Mouse (Mus musculus) cerebellum, adult 2 months (tissue): Measurements from ENCODE around the gene Mdm2. TPM values are rescaled to one million over a fixed set of nuclear protein-coding genes. Genes with fewer than 3 reads are reported as not detected.

Source experiments
- DNase-seq, 2 experiments: peaks; one replicate each; pipeline ENCODE4 v3.0.0; 2021
- H3K27ac ChIP-seq: fragments of 200-500 bp; 2 replicates; pipeline ENCODE4 v1.5.1; 2012; ENCODE audit warnings: low read length, control low read depth, inconsistent platforms; ENCODE audit not compliant: insufficient read depth
- H3K27me3 ChIP-seq: fragments of 200-500 bp; 2 replicates; pipeline ENCODE4 v1.6.1; 2012; ENCODE audit warnings: inconsistent platforms, mild to moderate bottlenecking, low read length, moderate library complexity; ENCODE audit not compliant: control insufficient read depth, insufficient read depth
- H3K4me1 ChIP-seq: fragments of 200-500 bp; 2 replicates; pipeline ENCODE4 v1.6.1; 2011; ENCODE audit warnings: low read length; ENCODE audit not compliant: control insufficient read depth, insufficient read depth
- H3K4me3 ChIP-seq: fragments of 200-500 bp; replicated peaks from 2 replicates; pipeline ENCODE3; 2011; ENCODE audit warnings: mild to moderate bottlenecking, low read depth, low read length, control low read depth; ENCODE audit not compliant: insufficient read depth
- CTCF ChIP-seq: fragments of 200-500 bp; IDR thresholded peaks from 2 replicates; pipeline ENCODE4 v1.5.1; 2011; ENCODE audit warnings: low read depth, mild to moderate bottlenecking, control low read depth, low read length, moderate library complexity, borderline replicate concordance; ENCODE audit not compliant: insufficient read depth
- POLR2A ChIP-seq: fragments of 200-500 bp; IDR thresholded peaks from 2 replicates; pipeline ENCODE4 v1.6.1; 2011; ENCODE audit warnings: low read length, control low read depth, borderline replicate concordance; ENCODE audit not compliant: insufficient read depth
- WGBS: fragments of 180-500 bp; shearing (Covaris S2); methylation state at CpG from one replicate; pipeline ENCODE4 v1.1.7; 2018; 5-methylcytosine and 5-hydroxymethylcytosine counted together
- polyA plus RNA-seq: library from polyadenylated mRNA; depleted of rRNA; stranded (reverse); fragments of >200 nt; gene quantifications from 2 replicates; pipeline ENCODE4 v1.2.3, GENCODE M21; 2012

Gene Mdm2
- polyA plus RNA-seq, 1 experiment = 67.6 TPM

DNA sequence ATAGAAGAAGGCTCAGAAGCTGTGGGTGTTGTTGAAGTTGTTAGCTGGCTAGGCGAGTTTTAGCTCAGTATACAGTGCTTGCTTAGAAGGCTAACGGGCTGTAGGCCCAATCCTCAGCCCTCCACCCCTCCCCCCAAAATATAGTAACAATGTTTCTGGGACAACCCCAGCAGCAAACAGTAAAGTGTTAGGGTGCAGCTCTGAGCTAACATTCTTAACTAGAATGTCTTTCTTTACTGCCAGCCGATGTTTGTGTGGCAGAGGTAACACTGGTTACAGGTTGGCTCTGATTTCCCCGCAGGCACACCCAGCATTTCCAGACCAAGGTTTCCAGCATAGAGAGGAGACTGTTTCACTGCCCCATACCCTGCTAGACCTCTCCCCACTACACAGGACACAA lies 33.4 kb upstream of the Mdm2 start:
- Histone ChIP-seq H3K4me3 (no peak overlapping the region), H3K27me3 (no peaks in the 10 kb centered on the region), H3K27ac (no peak overlapping the region), H3K4me1 (peaks cover 6% of the 10 kb centered on the region)
- no peak for DNase-seq
- WGBS = 71% methylated on average over 4 of the region's 4 CpGs
- TF ChIP-seq POLR2A (no peak), CTCF (no peak)

DNA sequence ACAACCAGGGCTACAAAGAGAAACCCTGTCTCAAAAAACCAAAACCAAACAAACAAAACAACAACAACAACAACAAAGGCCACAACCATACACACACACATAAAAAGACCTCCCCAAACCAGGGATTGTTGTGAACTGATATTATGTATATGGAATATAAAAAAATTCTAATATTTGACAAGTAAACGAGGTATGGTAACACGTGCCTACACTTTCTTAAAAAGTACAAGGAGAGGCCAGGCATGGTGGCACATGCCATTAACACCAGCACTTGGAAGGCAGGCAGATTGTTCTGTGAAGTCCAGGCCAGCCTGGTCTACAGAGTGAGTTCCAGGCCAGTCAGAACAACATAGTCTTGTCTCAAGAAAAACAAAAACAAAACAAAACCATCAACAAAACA lies 32.6 kb upstream of the Mdm2 start:
- TF ChIP-seq CTCF (no peak), POLR2A (no peak)
- no peaks in the 10 kb centered on the region for H3K27me3 ChIP-seq
- no peak for DNase-seq
- H3K27ac ChIP-seq = no peak overlapping the region
- no peak overlapping the region for H3K4me3 ChIP-seq
- H3K4me1 ChIP-seq = peaks cover 6% of the 10 kb centered on the region
- WGBS = 82% methylated on average over 2 of the region's 2 CpGs

DNA sequence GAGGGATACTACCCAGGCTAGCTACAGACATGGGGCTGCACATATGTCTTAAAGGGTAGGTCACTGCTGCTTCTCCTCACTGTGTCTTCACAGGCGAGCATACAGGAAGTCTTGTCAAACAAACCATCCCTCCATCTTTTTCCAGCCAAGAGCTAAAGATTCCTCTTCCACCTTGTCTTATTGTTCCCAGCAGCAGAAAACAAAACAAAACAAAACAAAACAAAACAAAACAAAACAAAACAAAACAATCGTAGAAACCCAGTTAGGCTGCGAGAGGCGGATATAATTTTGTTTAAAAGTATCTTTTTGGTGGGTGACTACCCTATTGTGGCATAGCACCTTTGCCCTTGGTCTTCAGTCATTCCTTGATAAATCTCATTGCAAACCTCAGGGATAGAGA lies 32.1 kb upstream of the Mdm2 start:
- DNase-seq = no peak
- no peak overlapping the region for H3K4me3 ChIP-seq
- WGBS = 92% methylated on average over 4 of the region's 4 CpGs
- H3K4me1 ChIP-seq = peaks cover 6% of the 10 kb centered on the region
- TF ChIP-seq CTCF (no peak), POLR2A (no peak)
- no peaks in the 10 kb centered on the region for H3K27me3 ChIP-seq
- no peak overlapping the region for H3K27ac ChIP-seq

DNA sequence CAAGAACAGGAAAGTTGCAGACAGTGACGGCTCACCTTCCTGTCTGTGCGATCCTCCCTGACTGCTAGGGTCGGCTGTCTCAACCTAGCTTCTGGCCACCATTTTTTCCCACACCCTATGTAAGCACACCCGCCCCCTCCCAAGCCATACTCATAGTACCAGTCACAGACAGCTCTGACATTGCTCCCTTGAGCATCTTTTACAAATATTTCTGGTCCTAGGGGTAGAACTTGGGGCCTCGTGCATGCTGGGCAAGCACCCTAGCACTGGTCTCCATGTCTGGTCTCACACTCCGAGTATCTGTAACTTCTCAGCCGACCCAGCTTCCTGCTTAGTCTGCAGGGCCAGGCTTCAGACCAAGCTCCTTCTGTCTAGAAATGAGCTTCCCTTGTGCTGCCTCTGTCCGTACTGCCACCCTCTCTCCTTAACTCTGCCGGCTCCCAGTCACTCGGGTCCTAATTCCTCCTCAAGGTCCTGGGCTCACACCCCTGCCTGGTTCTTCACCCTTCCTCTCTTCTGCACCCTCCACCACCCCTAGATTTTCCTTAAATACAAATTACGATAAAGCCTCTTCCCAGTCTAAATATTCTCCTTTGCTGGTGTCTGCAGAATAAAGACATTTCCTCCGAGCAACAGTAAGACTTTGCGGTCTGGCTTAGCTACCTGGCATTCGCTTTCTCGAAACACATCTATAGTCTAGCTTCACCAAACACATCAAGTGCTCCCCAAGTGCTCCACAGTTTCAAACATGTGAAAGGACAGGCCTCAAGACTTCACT lies 31.3 kb upstream of the Mdm2 start:
- Histone ChIP-seq H3K27me3 (no peaks in the 10 kb centered on the region), H3K4me1 (peaks cover 6% of the 10 kb centered on the region), H3K4me3 (no peak overlapping the region), H3K27ac (no peak overlapping the region)
- WGBS = 88% methylated on average over 15 of the region's 15 CpGs
- DNase-seq = no peak
- TF ChIP-seq POLR2A = no peak
- TF ChIP-seq CTCF = no peak

DNA sequence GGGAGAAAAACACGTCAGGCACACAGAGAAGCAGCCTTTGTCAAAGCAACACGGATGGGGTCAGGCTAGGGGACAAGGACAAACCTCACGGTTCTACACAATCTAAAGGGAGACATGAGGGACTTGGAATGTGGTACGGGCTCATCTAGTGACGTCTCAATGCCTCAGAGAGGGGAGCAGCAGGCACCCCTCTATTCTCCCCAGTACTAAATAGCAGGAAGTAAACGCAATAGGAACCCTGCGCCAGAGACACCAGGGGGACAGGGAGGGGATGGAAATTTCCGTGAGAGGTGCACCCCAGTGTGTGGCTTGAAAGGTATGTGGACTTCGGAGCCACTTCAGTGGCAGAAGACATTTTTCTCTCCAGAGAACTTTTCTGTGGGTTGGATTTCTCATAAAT lies 30.4 kb upstream of the Mdm2 start:
- Histone ChIP-seq H3K4me3 (no peak overlapping the region), H3K4me1 (peaks cover 6% of the 10 kb centered on the region), H3K27me3 (no peaks in the 10 kb centered on the region), H3K27ac (no peak overlapping the region)
- no peak for TF ChIP-seq POLR2A
- no peak for TF ChIP-seq CTCF
- 85% methylated on average over 9 of the region's 9 CpGs for WGBS
- no peak for DNase-seq

DNA sequence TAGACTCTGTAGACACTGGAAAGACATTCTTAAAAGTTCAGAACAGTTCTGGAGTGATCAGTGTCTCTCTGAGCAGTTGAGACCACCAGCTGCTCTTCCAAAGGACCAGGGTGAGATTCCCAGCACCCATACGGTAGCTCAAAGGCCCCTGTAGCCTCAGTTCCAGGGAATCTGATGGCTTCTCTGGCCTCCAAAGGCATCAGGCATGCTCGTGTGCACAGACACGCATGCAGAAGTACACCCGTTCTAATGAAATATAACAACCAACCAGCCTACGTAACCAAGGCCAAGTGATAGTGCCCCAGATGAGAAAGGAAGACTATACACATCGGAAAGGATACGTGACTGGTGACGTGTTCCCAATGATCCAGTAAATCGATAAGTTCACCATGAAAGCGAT lies 29.6 kb upstream of the Mdm2 start:
- WGBS = 97% methylated on average over 10 of the region's 10 CpGs
- H3K4me3 ChIP-seq = no peak overlapping the region
- peaks cover 6% of the 10 kb centered on the region for H3K4me1 ChIP-seq
- no peak for TF ChIP-seq CTCF
- no peak for TF ChIP-seq POLR2A
- H3K27ac ChIP-seq = no peak overlapping the region
- H3K27me3 ChIP-seq = no peaks in the 10 kb centered on the region
- no peak for DNase-seq

DNA sequence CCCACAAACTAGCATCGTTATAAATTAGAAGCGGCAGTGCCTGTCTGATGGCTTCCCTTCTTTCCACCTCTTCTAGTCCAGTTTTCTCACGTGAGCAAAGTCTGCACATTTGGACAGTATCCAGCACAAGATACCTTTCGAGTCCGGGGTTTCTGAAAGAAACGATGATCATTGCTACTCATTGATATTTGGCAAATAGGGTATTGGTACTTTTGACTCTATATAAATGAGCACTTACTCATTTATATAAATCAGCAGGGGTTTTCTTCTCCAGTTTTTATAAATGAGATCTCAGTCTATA lies 29.0 kb upstream of the Mdm2 start:
- WGBS = 92% methylated on average over 6 of the region's 6 CpGs
- H3K4me1 ChIP-seq = peaks cover 5% of the 10 kb centered on the region
- no peaks in the 10 kb centered on the region for H3K27me3 ChIP-seq
- TF ChIP-seq CTCF (no peak), POLR2A (no peak)
- DNase-seq = no peak
- H3K27ac ChIP-seq = no peak overlapping the region
- no peak overlapping the region for H3K4me3 ChIP-seq

DNA sequence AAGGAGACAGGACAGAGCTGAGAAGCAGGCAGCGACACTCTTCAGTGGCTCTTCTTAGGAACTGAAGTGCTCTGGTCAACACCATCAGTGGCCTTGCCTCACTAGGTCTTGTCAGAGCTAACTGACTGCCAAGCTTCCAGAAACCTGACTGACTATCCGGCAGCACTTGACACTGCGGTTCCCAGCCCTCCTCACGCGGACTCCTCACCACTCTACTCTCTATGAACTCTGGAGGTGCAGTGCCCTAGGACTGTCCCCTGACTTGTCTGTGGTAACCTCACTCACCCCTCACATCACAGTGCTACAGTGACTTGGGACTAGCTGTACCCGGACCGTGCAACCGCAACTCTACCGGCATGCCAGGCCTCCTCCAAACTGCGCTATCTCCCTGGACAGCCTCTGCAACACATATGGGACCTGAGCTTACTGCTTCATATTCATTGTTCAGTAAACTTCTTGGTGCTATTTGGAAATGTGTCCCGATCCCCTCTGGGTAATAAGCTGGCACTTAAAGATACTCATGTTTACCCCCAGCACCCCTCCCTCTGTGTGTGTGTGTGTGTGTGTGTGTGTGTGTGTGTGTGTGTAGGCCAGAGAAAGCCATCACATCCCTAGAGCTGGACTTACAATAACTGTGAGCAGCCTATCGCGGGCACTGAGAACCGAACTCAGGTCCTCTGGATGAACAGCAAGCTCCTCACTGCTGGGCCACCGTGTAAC lies 28.5 kb upstream of the Mdm2 start:
- no peak overlapping the region for H3K4me3 ChIP-seq
- no peak for DNase-seq
- WGBS = 91% methylated on average over 15 of the region's 15 CpGs
- no peaks in the 10 kb centered on the region for H3K27me3 ChIP-seq
- H3K27ac ChIP-seq = no peak overlapping the region
- TF ChIP-seq CTCF = no peak
- H3K4me1 ChIP-seq = peaks cover 3% of the 10 kb centered on the region; the same call in 1 of the 2 replicates
